Mouse (Mus musculus): ENCODE results near the gene Gm10722. TPM values are rescaled to one million over a fixed set of nuclear protein-coding genes. Genes with fewer than 3 reads are reported as not detected.
"Not testable (repeated sequence)": the region's sequence is repeated elsewhere in the genome, so short reads cannot be mapped to it uniquely, and the experiment has no call there.

Gm10722 gene
- not detected for total RNA-seq (2021)
- long read RNA-seq, experiment 1: 0 reads
- long read RNA-seq, experiment 2: 0 reads

DNA sequence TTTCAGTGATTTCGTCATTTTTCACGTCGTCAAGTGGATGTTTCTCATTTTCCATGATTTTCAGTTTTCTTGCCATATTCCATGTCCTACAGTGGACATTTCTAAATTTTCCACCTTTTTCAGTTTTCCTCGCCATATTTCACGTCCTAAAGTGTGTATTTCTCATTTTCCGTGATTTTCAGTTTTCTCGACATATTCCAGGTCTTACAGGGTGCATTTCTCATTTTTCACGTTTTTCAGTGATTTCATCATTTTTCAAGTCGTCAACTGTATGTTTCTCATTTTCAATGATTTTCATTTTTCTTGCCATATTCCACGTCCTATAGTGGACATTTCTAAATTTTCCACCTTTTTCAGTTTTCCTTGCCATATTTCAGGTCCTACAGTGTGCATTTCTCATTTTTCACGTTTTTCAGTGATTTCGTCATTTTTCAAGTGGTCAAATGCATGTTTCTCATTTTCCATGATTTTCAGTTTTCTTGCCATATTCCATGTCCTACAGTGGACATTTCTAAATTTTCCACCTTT lies at the start of gene Gm10722:
Gm10722 (plus strand) TSS at position 478 of the 528 bp plus-strand sequence.
- DNase-seq: not testable (repeated sequence)

DNA sequence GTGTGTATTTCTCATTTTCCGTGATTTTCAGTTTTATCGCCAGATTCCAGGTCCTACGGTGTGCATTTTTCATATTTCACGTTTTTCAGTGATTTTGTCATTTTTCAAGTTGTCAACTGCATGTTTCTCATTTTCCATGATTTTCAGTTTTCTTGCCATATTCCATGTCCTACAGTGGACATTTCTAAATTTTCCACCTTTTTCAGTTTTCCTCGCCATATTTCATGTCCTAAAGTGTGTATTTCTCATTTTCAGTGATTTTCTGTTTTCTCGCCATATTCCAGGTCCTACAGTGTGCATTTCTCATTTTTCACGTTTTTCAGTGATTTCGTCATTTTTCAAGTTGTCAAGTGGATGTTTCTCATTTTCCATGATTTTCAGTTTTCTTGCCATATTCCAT lies 284 bp downstream of the Gm10722 start:
- DNase-seq; intact Hi-C loops (cut with DNase I; ENCODE audit: low total_unique reads): not testable (repeated sequence)

More for the DNA sequence above, at the start of gene Gm10722:
- intact Hi-C loops (cut with DNase I; ENCODE audit: low total_unique reads): not testable (repeated sequence)

DNA sequence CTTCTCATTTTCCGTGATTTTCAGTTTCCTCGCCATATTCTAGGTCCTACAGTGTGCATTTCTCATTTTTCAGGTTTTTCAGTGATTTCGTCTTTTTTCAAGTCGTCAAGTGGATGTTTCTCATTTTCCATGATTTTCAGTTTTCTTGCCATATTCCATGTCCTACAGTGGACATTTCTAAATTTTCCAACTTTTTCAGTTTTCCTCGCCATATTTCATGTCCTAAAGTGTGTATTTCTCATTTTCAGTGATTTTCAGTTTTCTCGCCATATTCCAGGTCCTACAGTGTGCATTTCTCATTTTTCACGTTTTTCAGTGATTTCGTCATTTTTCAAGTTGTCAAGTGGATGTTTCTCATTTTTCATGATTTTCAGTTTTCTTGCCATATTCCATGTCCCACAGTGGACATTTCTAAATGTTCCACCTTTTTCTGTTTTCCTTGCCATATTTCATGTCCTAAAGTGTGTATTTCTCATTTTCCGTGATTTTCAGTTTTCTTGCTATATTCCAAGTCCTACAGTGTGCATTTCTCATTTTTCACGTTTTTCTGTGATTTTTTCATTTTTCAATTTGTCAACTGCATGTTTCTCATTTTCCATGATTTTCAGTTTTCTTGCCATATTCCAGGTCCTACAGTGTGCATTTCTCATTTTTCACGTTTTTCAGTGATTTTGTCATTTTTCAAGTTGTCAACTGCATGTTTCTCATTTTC lies 1.4 kb downstream of the Gm10722 start:
- intact Hi-C loops (cut with DNase I; ENCODE audit: low total_unique reads): not testable (repeated sequence)
- DNase-seq: peak; percentile 92

DNA sequence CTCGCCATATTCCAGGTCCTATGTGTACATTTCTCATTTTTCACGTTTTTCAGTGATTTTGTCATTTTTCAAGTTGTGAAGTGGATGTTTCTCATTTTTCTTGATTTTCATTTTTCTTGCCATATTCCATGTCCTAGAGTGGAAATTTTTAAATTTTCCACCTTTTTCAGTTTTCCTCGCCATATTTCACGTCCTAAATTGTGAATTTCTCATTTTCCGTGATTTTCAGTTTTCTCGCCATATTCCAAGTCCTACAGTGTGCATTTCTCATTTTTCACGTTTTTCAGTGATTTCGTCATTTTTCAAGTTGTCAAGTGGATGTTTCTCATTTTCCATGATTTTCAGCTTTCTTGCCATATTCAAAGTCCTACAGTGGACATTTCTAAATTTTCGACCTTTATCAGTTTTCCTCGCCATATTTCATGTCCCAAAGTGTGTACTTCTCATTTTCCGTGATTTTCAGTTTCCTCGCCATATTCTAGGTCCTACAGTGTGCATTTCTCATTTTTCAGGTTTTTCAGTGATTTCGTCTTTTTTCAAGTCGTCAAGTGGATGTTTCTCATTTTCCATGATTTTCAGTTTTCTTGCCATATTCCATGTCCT lies 2.2 kb downstream of the Gm10722 start, which contains the start of gene Gm11168:
Gm11168 (plus strand) TSS at position 553 of the 603 bp plus-strand sequence.
- DNase-seq; intact Hi-C loops (cut with DNase I; ENCODE audit: low total_unique reads): not testable (repeated sequence)

DNA sequence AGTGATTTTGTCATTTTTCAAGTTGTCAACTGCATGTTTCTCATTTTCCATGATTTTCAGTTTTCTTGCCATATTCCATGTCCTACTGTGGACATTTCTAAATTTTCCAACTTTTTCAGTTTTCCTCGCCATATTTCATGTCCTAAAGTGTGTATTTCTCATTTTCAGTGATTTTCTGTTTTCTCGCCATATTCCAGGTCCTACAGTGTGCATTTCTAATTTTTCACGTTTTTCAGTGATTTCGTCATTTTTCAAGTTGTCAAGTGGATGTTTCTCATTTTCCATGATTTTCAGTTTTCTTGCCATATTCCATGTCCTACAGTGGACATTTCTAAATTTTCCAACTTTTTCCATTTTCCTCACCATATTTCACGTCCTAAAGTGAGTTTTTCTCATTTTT lies 5.5 kb downstream of the Gm10722 start:
- not testable (repeated sequence) for DNase-seq

DNA sequence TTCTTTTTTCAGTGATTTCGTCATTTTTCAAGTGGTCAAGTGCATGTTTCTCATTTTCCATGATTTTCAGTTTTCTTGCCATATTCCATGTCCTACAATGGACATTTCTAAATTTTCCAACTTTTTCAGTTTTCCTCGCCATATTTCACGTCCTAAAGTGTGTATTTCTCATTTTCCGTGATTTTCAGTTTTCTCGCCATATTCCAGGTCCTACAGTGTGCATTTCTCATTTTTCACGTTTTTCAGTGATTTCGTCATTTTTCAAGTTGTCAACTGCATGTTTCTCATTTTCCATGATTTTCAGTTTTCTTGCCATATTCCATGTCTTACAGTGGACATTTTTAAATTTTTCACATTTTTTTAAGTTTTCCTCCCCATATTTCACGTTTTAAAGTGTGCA lies 5.9 kb downstream of the Gm10722 start:
- not testable (repeated sequence) for DNase-seq

More for the DNA sequence above, 5.5 kb downstream of the Gm10722 start:
- intact Hi-C loops (cut with DNase I; ENCODE audit: low total_unique reads): not testable (repeated sequence)

DNA sequence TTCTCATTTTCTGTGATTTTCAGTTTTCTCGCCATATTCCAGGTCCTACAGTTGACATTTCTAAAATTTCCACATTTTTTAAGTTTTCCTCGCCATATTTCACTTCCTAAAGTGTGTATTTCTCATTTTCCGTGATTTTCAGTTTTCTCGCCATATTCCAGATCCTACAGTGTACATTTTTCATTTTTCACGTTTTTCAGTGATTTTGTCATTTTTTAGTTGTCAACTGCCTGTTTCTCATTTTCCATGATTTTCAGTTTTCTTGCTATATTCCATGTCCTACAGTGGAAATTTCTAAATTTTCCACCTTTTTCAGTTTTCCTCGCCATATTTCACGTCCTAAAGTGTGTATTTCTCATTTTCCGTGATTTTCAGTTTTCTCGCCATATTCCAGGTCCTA lies 6.5 kb downstream of the Gm10722 start:
- intact Hi-C loops (cut with DNase I; ENCODE audit: low total_unique reads); DNase-seq: not testable (repeated sequence)

More for the DNA sequence above, 5.9 kb downstream of the Gm10722 start:
- intact Hi-C loops (cut with DNase I; ENCODE audit: low total_unique reads): not testable (repeated sequence)

DNA sequence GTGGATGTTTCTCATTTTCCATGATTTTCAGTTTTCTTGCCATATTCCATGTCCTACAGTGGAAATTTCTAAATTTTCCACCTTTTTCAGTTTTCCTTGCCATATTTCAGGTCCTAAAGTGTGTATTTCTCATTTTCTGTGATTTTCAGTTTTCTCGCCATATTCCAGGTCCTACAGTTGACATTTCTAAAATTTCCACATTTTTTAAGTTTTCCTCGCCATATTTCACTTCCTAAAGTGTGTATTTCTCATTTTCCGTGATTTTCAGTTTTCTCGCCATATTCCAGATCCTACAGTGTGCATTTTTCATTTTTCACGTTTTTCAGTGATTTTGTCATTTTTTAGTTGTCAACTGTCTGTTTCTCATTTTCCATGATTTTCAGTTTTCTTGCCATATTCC lies 8.6 kb downstream of the Gm10722 start:
- DNase-seq; intact Hi-C loops (cut with DNase I; ENCODE audit: low total_unique reads): not testable (repeated sequence)

DNA sequence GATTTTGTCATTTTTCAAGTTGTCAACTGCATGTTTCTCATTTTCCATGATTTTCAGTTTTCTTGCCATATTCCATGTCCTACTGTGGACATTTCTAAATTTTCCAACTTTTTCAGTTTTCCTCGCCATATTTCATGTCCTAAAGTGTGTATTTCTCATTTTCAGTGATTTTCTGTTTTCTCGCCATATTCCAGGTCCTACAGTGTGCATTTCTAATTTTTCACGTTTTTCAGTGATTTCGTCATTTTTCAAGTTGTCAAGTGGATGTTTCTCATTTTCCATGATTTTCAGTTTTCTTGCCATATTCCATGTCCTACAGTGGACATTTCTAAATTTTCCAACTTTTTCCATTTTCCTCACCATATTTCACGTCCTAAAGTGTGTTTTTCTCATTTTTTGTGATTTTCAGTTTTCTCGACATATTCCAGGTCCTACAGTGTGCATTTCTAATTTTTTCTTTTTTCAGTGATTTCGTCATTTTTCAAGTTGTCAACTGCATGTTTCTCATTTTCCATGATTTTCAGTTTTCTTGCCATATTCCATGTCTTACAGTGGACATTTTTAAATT lies 11.4 kb downstream of the Gm10722 start:
- DNase-seq; intact Hi-C loops (cut with DNase I; ENCODE audit: low total_unique reads): not testable (repeated sequence)

DNA sequence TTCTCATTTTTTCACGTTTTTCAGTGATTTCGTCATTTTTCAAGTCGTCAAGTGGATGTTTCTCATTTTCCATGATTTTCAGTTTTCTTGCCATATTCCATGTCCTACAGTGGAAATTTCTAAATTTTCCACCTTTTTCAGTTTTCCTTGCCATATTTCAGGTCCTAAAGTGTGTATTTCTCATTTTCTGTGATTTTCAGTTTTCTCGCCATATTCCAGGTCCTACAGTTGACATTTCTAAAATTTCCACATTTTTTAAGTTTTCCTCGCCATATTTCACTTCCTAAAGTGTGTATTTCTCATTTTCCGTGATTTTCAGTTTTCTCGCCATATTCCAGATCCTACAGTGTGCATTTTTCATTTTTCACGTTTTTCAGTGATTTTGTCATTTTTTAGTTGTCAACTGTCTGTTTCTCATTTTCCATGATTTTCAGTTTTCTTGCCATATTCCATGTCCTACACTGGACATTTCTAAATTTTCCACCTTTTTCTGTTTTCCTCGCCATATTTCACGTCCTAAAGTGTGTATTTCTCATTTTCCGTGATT lies 12.1 kb downstream of the Gm10722 start, which contains the start of gene Gm10721:
Gm10721 (plus strand) TSS at position 408 of the 547 bp plus-strand sequence.
- DNase-seq; intact Hi-C loops (cut with DNase I; ENCODE audit: low total_unique reads): not testable (repeated sequence)

DNA sequence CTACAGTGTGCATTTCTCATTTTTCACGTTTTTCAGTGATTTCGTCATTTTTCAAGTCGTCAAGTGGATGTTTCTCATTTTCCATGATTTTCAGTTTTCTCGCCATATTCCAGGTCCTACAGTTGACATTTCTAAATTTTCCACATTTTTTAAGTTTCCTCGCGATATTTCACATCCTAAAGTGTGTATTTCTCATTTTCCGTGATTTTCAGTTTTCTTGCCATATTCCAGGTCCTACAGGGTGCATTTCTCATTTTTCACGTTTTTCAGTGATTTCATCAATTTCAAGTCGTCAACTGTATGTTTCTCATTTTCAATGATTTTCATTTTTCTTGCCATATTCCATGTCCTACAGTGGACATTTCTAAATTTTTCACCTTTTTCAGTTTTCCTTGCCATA lies 14.6 kb downstream of the Gm10722 start, which contains the start of gene Gm10720:
Gm10720 (plus strand) TSS at position 301 of the 400 bp plus-strand sequence.
- intact Hi-C loops (cut with DNase I; ENCODE audit: low total_unique reads); DNase-seq: not testable (repeated sequence)

DNA sequence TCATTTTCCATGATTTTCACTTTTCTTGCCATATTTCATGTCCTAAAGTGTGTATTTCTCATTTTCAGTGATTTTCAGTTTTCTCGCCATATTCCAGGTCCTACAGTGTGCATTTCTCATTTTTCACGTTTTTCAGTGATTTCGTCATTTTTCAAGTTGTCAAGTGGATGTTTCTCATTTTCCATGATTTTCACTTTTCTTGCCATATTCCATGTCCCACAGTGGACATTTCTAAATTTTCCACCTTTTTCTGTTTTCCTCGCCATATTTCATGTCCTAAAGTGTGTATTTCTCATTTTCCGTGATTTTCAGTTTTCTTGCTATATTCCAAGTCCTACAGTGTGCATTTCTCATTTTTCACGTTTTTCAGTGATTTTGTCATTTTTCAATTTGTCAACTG lies 15.2 kb downstream of the Gm10722 start:
- intact Hi-C loops (cut with DNase I; ENCODE audit: low total_unique reads); DNase-seq: not testable (repeated sequence)

DNA sequence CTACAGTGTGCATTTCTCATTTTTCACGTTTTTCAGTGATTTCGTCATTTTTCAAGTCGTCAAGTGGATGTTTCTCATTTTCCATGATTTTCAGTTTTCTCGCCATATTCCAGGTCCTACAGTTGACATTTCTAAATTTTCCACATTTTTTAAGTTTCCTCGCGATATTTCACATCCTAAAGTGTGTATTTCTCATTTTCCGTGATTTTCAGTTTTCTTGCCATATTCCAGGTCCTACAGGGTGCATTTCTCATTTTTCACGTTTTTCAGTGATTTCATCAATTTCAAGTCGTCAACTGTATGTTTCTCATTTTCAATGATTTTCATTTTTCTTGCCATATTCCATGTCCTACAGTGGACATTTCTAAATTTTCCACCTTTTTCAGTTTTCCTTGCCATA lies 16.4 kb downstream of the Gm10722 start, which contains the start of gene Gm10719:
Gm10719 (plus strand) TSS at position 301 of the 400 bp plus-strand sequence.
- DNase-seq; intact Hi-C loops (cut with DNase I; ENCODE audit: low total_unique reads): not testable (repeated sequence)

DNA sequence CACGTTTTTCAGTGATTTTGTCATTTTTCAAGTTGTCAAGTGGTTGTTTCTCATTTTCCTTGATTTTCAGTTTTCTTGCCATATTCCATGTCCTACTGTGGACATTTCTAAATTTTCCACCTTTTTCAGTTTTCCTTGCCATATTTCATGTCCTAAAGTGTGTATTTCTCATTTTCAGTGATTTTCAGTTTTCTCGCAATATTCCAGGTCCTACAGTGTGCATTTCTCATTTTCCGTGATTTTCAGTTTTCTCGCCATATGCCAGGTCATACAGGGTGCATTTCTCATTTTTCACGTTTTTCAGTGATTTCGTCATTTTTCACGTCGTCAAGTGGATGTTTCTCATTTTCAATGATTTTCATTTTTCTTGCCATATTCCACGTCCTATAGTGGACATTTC lies 18.2 kb downstream of the Gm10722 start:
- DNase-seq: peak; percentile 53
- intact Hi-C loops (cut with DNase I; ENCODE audit: low total_unique reads): not testable (repeated sequence)

DNA sequence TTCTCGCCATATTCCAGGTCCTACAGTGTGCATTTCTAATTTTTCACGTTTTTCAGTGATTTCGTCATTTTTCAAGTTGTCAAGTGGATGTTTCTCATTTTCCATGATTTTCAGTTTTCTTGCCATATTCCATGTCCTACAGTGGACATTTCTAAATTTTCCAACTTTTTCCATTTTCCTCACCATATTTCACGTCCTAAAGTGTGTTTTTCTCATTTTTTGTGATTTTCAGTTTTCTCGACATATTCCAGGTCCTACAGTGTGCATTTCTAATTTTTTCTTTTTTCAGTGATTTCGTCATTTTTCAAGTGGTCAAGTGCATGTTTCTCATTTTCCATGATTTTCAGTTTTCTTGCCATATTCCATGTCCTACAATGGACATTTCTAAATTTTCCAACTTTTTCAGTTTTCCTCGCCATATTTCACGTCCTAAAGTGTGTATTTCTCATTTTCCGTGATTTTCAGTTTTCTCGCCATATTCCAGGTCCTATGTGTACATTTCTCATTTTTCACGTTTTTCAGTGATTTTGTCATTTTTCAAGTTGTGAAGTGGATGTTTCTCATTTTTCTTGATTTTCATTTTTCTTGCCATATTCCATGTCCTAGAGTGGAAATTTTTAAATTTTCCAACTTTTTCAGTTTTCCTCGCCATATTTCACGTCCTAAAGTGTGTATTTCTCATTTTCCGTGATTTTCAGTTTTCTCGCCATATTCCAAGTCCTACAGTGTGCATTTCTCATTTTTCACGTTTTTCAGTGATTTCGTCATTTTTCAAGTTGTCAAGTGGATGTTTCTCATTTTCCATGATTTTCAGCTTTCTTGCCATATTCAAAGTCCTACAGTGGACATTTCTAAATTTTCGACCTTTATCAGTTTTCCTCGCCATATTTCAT lies 19.4 kb downstream of the Gm10722 start:
- DNase-seq: peak; percentile 44
- intact Hi-C loops (cut with DNase I; ENCODE audit: low total_unique reads): not testable (repeated sequence)

DNA sequence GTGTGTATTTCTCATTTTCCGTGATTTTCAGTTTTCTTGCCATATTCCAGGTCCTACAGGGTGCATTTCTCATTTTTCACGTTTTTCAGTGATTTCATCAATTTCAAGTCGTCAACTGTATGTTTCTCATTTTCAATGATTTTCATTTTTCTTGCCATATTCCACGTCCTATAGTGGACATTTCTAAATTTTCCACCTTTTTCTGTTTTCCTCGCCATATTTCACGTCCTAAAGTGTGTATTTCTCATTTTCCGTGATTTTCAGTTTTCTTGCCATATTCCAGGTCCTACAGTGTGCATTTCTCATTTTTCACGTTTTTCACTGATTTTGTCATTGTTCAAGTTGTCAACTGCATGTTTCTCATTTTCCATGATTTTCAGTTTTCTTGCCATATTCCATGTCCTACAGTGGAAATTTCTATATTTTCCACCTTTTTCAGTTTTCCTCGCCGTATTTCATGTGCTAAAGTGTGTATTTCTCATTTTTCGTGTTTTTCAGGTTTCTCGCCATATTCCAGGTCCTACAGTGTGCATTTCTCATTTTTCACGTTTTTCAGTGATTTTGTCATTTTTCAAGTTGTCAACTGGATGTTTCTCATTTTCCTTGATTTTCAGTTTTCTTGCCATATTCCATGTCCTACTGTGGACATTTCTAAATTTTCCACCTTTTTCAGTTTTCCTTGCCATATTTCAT lies 21.7 kb downstream of the Gm10722 start:
- DNase-seq; intact Hi-C loops (cut with DNase I; ENCODE audit: low total_unique reads): not testable (repeated sequence)

DNA sequence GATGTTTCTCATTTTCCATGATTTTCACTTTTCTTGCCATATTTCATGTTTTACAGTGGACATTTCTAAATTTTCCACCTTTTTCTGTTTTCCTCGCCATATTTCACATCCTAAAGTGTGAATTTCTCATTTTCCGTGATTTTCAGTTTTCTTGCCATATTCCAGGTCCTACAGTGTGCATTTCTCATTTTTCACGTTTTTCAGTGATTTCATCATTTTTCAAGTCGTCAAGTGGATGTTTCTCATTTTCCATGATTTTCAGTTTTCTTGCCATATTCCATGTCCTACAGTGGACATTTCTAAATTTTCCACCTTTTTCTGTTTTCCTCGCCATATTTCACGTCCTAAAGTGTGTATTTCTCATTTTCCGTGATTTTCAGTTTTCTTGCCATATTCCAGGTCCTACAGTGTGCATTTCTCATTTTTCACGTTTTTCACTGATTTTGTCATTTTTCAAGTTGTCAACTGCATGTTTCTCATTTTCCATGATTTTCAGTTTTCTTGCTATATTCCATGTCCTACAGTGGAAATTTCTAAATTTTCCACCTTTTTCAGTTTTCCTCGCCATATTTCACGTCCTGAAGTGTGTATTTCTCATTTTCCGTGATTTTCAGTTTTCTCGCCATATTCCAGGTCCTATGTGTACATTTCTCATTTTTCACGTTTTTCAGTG lies 22.7 kb downstream of the Gm10722 start, which contains the start of gene Gm10718:
Gm10718 (plus strand) TSS at position 236 of the 673 bp plus-strand sequence.
- intact Hi-C loops (cut with DNase I; ENCODE audit: low total_unique reads); DNase-seq: not testable (repeated sequence)
